Mouse (Mus musculus) R1 (cell line): ENCODE results near the gene Olfr1396.
"Not testable (repeated sequence)": the region's sequence is repeated elsewhere in the genome, so short reads cannot be mapped to it uniquely, and the experiment has no call there.

Experiments used
- DNase-seq: peaks from one replicate; pipeline ENCODE4 v3.0.0-alpha.2; 2018; ENCODE audit warnings: low read depth, low spot score

Olfr1396 gene

DNA sequence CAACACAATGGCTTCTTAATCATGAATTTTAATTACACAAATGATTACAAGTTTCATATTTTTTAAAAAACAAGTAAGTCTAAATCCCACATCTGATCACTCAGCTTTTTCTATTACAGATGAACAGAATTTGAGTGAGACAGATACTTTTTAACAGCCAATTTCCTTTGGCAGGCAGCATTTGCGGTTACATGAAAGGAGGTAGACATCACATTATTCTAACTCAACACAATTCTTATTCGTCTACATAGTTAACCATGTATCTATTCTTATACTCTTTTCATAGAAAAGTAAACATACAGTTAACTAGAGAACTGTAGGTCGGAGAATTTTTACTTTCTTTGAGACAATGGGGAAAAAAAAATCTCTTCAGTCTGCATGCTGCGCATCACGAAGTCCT is 24.1 kb downstream of the Olfr1396 start:
- DNase-seq = no peak

DNA sequence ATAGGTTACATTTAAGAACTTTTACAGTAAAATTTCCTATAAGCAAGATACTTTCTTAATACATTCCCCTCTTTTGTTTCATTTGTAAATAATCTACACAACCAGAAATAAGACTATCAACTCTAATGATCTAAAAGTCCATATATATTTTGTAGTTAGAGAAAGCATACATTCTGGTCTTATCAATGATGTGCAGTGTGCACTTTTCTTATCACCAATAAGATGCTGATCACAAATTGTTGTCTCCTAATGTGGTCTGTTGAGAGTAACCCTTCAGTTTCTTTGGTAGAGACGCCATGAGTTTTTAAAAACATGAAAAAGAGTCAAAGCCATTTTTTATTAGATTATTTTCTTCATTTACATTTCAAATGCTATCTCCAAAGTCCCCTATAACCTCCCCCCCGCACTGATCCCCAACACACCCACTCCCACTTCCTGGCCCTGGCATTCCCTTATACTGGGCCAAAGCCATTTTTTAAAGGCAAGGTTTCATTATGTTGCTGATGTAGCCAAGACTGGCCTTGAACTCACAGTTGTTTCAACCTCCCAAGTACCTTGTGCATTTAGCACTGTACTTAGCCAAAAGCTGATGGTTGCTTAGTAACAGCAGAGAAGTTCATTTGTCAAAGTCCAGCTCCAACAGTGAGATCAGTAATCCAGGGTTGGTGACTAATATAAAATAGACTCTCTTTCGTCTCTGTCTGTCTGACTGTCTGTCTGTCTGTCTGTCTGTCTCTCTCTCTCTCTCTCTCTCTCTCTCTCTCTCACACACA is 24.8 kb downstream of the Olfr1396 start:
- DNase-seq = peak; percentile 69

GRCm38 (mm10) chr11:49088990-49089652 is 25.6 kb downstream of the Olfr1396 start:
- no peak for DNase-seq

GRCm38 (mm10) chr11:49087830-49088616 is 26.7 kb downstream of the Olfr1396 start:
- peak; percentile 17 for DNase-seq

DNA sequence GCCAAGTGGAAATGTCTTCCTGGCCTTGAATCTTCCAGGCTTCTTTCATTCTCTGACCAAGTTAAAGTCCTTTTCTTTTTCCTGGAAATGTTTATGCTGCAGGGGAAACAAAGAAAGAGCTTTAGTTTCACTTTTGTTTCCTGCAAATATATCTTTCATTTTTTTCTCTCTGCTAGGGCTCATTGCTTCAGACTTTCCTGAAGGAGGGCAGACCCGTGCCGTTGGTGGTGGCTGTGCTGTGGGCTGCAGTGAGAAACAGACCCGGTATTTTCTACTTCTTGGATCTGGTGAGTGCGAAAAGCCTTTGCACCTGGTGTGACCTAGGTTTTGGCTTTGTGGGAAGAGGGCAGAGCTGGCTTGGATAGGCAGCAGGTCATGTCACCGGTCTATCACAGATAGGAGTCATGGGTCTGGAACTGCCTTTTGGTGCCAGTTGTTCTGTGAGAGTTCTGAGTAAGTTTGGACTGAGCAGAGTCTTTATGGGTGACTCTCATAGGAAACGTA is 27.8 kb downstream of the Olfr1396 start:
- no peak for DNase-seq

DNA sequence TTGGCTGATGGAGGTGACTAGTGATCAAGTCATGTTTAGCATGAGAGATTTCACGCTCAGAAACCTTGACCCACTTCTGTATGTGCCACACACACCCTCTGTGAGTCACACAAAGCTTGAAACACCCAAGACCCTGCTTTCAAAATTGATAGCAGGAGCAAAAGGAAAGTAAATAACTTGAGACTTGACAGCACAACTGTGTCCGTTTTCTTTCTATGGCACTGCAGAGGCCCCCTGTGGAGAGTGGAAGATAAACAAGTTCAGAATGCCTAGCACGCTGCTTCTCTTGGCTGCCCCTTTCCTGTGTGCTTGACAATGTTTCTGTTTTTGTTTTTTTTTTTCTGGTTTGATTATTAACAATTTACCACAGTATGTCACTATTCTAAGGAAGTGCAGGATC is 29.8 kb downstream of the Olfr1396 start:
- DNase-seq = no peak

- DNase-seq = no peak
Measured at GRCm38 (mm10) chr11:49084385-49084784, 30.3 kb downstream of the Olfr1396 start.

- no peak for DNase-seq
Measured at GRCm38 (mm10) chr11:49083808-49084207, 30.9 kb downstream of the Olfr1396 start.

DNA sequence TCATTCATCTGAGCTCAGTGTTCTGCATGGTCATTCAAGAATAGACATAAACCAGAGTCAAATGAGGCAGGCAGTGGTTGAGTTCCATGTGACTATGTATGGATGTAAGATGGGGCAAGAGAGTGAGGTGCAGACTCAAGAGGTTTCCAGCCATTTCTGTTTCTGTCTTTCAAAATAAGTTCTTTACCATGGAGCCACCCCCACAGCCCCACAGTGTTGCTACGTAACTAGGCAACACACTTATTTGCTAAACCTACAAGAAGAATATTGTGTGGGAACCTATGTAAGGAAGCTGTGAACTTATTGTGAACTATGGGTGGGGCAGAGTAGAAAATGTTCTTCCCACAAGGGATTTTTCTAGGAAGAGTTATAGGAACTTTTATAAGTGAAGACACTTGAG is 31.5 kb downstream of the Olfr1396 start:
- DNase-seq = no peak

DNA sequence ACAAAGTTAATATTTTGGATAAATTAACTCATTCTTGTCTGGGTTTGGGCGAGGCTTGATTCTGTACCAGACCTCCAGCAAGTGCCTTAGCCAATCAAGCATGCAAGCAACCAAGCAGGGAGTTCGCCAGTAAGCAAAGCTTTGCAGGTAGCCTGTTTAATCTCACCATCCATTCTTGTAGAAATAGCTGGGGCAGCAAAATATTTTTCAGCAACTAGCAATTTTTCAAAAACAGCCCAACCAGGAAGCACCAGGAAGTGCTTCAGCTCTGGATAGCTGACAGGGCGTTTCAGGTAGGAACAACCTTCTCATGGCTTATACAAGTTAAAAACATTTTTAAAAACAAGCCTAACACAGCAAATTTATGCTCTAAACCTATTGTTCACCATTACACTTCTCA is 32.8 kb downstream of the Olfr1396 start:
- no peak for DNase-seq

GRCm38 (mm10) chr11:49081356-49081755 is 33.3 kb downstream of the Olfr1396 start:
- no peak for DNase-seq

GRCm38 (mm10) chr11:49080636-49081035 is 34.0 kb downstream of the Olfr1396 start:
- DNase-seq = no peak

DNA sequence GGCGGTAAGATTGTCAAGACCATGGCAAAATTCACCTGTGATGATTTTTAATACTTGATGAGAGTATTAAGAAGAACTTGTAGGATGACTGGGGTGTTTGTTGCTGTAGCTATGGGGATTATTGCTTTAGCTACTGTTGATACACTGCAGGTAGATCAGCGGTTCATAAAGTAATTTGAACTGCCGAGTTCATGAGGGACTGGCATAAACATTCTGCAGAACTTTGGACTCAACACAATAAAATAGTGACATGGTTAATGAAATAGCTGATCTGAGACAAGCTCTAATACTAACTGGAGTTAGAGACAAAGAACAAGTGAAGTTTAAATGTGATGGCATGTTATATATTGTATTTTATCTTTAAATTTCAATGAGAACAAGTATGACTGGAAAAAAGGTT is 36.0 kb downstream of the Olfr1396 start:
- no peak for DNase-seq

- DNase-seq = no peak
Measured at GRCm38 (mm10) chr11:49077012-49077411, 37.7 kb downstream of the Olfr1396 start.

DNA sequence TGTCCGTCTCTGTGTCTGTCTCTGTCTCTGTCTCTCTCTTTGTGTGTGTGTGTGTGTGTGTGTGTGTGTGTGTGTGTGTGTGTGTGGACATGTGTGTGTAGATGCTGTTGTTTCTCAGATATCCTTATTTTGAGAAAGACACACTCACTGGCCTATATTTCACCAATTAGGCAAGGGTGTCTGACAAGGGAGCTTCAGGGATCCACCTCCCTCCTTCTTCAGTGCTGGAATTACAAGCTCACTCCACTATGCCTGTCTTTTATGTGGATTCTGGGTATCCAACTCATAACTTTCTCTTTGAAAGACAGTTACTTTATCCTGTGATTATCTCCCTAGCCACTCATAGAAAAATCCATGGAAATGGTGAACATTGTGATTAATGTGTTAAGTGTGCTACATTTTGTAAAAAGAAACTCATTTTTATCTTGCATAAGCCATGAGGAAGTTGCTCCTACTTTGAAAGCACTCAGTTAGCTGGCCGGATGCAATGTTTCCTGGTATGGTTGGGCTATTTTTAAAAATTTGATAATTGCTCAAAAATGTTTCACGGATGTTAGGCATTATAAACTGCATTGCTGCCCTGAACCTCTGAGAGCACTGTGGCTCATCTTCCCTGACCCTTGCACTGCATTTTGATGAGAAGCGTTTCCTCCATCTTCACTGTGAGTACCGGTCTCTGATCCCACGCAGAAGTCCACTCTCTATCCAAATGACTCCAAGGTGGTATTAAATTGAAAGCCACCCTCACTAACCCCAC is 38.5 kb downstream of the Olfr1396 start, which contains the start of gene Ifi47:
TSS of gene Ifi47 (plus strand) at position 587 of the 757 bp plus-strand sequence.
- not testable (repeated sequence) for DNase-seq

DNA sequence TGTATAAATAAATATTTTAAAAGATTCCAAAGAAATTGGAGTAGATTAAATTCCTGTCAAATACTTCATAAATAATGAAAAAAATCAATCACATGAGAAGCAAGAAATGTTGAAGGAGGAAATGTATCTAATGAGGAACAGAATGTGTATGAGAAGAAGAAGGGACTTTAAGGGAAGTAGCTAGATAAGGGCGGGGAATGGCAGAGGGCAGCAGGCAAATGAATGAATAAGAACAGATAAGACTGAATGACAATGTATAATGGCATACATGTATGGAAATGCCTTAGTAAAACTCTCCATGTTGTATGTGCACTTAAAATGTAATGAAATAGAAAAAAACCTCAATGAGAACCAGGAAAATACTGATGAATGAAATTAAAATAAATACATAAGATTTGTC is 46.3 kb downstream of the Olfr1396 start:
- DNase-seq = no peak

GRCm38 (mm10) chr11:49063713-49064469 is 50.8 kb downstream of the Olfr1396 start, which contains the start of gene Tgtp2:
Gene Tgtp2 (minus strand): TSS chr11:49064206.
- not testable (repeated sequence) for DNase-seq

- not testable (repeated sequence) for DNase-seq
Measured at GRCm38 (mm10) chr11:49061865-49062264, 52.8 kb downstream of the Olfr1396 start.

DNA sequence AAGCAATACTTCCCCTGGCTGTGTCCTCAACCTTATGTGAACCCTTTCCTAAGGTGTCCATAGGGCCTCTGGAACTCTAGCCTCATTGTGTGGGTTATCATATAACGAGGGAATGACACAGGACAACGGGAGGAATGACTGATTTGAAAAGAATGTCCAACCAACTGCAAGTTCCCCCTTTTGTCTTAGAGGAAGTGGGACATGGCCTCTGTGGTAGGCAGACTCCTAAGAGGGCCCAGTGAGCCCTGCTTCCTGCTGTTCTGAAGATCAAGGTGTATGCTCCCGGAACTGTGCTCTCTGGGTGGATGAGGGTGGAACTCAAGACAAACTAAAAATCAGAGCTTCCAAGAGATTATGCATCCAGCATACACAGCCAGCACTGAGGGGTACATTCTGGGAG is 54.6 kb downstream of the Olfr1396 start:
- DNase-seq = not testable (repeated sequence)
